Mouse (Mus musculus) erythroblast, embryonic 14.5 days (primary cell): Measurements from ENCODE around the gene Senp7. TPM values are rescaled to one million over a fixed set of nuclear protein-coding genes. Genes with fewer than 3 reads are reported as not detected.
"Not testable (repeated sequence)": the region's sequence is repeated elsewhere in the genome, so short reads cannot be mapped to it uniquely, and the experiment has no call there.

Experiments used
- H3K27me3 ChIP-seq: 2 replicates; pipeline ENCODE4 v1.6.1; 2012; ENCODE audit warnings: inconsistent platforms; ENCODE audit not compliant: control insufficient read depth
- H3K36me3 ChIP-seq: 2 replicates; pipeline ENCODE4 v1.6.1; 2012; ENCODE audit warnings: mild to moderate bottlenecking, inconsistent platforms; ENCODE audit not compliant: control insufficient read depth
- H3K4me1 ChIP-seq: 2 replicates; pipeline ENCODE4 v1.6.1; 2012; ENCODE audit warnings: inconsistent platforms; ENCODE audit not compliant: control insufficient read depth
- H3K4me3 ChIP-seq: replicated peaks from 2 replicates; pipeline ENCODE3; 2012; ENCODE audit warnings: moderate library complexity, mild to moderate bottlenecking, inconsistent platforms
- H3K9me3 ChIP-seq: 2 replicates; pipeline ENCODE4 v1.6.1; 2012; ENCODE audit warnings: low read length, inconsistent platforms, mixed read lengths; ENCODE audit not compliant: control insufficient read depth
- GATA1 ChIP-seq: IDR thresholded peaks from 2 replicates; pipeline ENCODE4 v1.6.1; 2012; ENCODE audit warnings: low read length, inconsistent platforms, mixed read lengths
- TAL1 ChIP-seq: IDR thresholded peaks from 3 replicates; pipeline ENCODE4 v1.6.1; 2012; ENCODE audit warnings: low read length, inconsistent platforms, mixed read lengths
- polyA plus RNA-seq: library from polyadenylated mRNA; stranded (reverse); fragments of >175 nt; gene quantifications from 2 replicates; pipeline ENCODE4 v1.2.3, GENCODE M21; 2012

Senp7 gene
- polyA plus RNA-seq, 1 experiment, result 2.8 TPM

- Histone ChIP-seq H3K4me3 (peak overlapping the region; percentile 71), H3K9me3 (no peaks in the 10 kb centered on the region), H3K4me1 (peaks cover 43% of the 10 kb centered on the region), H3K36me3 (peaks cover 2% of the 10 kb centered on the region; the same call in 1 of the 2 replicates), H3K27me3 (no peaks in the 10 kb centered on the region)
- TF ChIP-seq TAL1, result no peak
- no peak for TF ChIP-seq GATA1
Observed at GRCm38 (mm10) chr16:56064334-56064990, 16.3 kb downstream of the Senp7 start.

GRCm38 (mm10) chr16:56066113-56066512 is 18.0 kb downstream of the Senp7 start:
- H3K27me3 ChIP-seq, result no peaks in the 10 kb centered on the region
- no peak for TF ChIP-seq GATA1
- no peak for TF ChIP-seq TAL1
- peaks cover 2% of the 10 kb centered on the region; the same call in 1 of the 2 replicates for H3K36me3 ChIP-seq
- H3K4me3 ChIP-seq, result no peak overlapping the region
- H3K4me1 ChIP-seq, result peaks cover 57% of the 10 kb centered on the region
- H3K9me3 ChIP-seq, result no peaks in the 10 kb centered on the region

- Histone ChIP-seq H3K4me1 (peaks cover 79% of the 10 kb centered on the region), H3K27me3 (no peaks in the 10 kb centered on the region), H3K4me3 (no peak overlapping the region), H3K36me3 (peaks cover 2% of the 10 kb centered on the region; the same call in 1 of the 2 replicates), H3K9me3 (no peaks in the 10 kb centered on the region)
- TF ChIP-seq GATA1 (no peak), TAL1 (no peak)
Observed at GRCm38 (mm10) chr16:56068523-56069070, 20.5 kb downstream of the Senp7 start.

- peaks cover 10% of the 10 kb centered on the region for H3K36me3 ChIP-seq
- no peaks in the 10 kb centered on the region for H3K27me3 ChIP-seq
- TF ChIP-seq GATA1 (peak; percentile 96), TAL1 (peak; percentile 96)
- H3K4me3 ChIP-seq, result peak overlapping the region; percentile 64
- no peaks in the 10 kb centered on the region for H3K9me3 ChIP-seq
- peaks cover 86% of the 10 kb centered on the region for H3K4me1 ChIP-seq
Observed at GRCm38 (mm10) chr16:56071317-56072232, 23.4 kb downstream of the Senp7 start.

- Histone ChIP-seq H3K4me1 (peaks cover 86% of the 10 kb centered on the region), H3K27me3 (no peaks in the 10 kb centered on the region), H3K4me3 (peak overlapping the region; percentile 64), H3K9me3 (no peaks in the 10 kb centered on the region), H3K36me3 (peaks cover 14% of the 10 kb centered on the region)
- TF ChIP-seq TAL1 (no peak), GATA1 (no peak)
Observed at GRCm38 (mm10) chr16:56072533-56072932, 24.4 kb downstream of the Senp7 start.

GRCm38 (mm10) chr16:56073150-56073549 is 25.0 kb downstream of the Senp7 start:
- H3K27me3 ChIP-seq, H3K9me3 ChIP-seq, H3K4me3 ChIP-seq: not testable (repeated sequence)
- Histone ChIP-seq H3K4me1 (peaks cover 80% of the 10 kb centered on the region), H3K36me3 (peaks cover 21% of the 10 kb centered on the region)

- Histone ChIP-seq H3K4me1 (peaks cover 74% of the 10 kb centered on the region), H3K36me3 (peaks cover 27% of the 10 kb centered on the region), H3K27me3 (no peaks in the 10 kb centered on the region), H3K4me3 (peak overlapping the region; percentile 70), H3K9me3 (no peaks in the 10 kb centered on the region)
- TF ChIP-seq TAL1 (no peak), GATA1 (no peak)
Observed at GRCm38 (mm10) chr16:56074122-56074521, 26.0 kb downstream of the Senp7 start.

- H3K4me1 ChIP-seq, result peaks cover 73% of the 10 kb centered on the region
- H3K4me3 ChIP-seq, result peak overlapping the region; percentile 70
- H3K27me3 ChIP-seq, result no peaks in the 10 kb centered on the region
- no peaks in the 10 kb centered on the region for H3K9me3 ChIP-seq
- no peak for TF ChIP-seq TAL1
- peak; percentile 58 for TF ChIP-seq GATA1
- peaks cover 30% of the 10 kb centered on the region for H3K36me3 ChIP-seq
Observed at GRCm38 (mm10) chr16:56074565-56074964, 26.4 kb downstream of the Senp7 start.
